Comparison of ENCODE assay signal across 1 mouse cellular context in genomic region chr4:56757693-56758092, GRCm38 (mm10).
A peak's percentile ranks its signal among the peaks of the same experiment; 100 is the strongest.
TF ChIP-seq lines count a peak whose summit lies in the region.

No protein-coding gene starts in this region.

TF ChIP-seq in CH12.LX, 34 proteins besides CTCF, POLR2A, EP300 and RAD21 (continued from another document):
- TF ChIP-seq USF2 (conservative IDR thresholded peaks at IDR 0.05; ENCODE audit: low read depth, low read length), result no peak
- TF ChIP-seq JUN (IDR thresholded peaks at IDR 0.05; ENCODE audit: insufficient read depth, low read depth, low read length), result peak; percentile 79; the same call in 1 of the 2 replicates
- TF ChIP-seq JUND (conservative IDR thresholded peaks at IDR 0.05; ENCODE audit: low read depth, low read length), result peak; percentile 88
